Mouse (Mus musculus): ENCODE data around the gene Tenm2.
A peak's percentile ranks its signal among the peaks of the same experiment; 100 is the strongest.

The Tenm2 gene

DNA sequence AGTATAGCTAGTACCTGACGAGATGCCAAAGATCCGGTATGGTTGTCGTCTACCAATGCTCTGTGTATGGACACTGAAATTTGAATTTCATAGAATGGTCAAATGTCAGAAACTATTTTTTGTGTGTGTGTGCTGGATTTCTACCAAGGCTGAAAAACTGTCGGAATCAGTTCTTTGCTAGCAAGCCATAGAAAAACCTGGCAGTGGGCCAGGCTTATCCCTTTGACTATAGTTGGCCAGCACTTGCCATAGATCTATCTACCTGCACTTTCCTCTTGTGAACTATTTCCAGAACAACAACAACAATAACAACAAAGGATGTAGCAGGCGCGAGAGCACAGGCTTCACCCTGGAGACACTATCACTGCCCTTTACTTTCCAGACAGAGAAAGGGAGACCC is 1098.5 kb downstream of the Tenm2 start:
- no peak for DNase-seq (ENCODE audit: low read depth, low spot score)

DNA sequence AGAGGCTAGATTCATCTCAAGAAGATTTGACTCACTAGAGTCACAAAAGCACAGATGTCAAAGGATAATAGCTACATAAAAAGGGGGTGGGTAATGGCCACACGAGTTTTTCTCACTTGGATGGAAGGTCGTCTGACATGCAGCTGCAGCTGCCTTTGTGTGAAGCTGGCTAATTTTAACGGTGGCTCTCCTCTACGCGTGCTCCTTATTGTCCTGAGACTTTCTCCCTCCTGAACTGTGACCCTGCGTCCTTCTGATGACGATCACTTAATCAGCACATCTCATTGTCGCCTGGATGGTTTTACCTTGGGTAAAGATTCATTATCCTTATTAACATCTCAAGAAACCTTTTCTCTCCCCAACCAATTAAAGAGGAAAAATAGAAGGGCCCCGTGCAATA is 1101.1 kb downstream of the Tenm2 start:
- DNase-seq (ENCODE audit: low read depth, low spot score) = no peak

DNA sequence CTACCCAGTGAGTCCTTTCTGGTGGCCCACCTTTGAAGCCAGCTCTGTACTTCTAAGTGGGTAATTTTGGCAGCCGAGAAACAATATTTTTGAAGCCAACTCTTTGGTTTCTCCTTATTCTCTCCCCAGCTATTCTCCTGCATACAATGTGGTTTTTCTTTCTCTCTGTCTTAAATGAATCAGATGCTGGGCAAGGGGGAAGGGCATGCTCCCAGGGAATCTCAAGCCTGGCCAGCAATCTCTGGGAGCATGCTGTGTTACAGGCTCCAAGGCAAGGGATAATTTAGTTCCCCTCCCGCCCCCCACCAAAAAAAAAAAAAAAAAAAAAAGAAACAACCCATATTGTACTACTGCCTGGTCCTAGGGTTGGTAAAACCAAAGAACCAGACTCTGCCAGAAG is 1112.5 kb downstream of the Tenm2 start:
- DNase-seq (ENCODE audit: low read depth, low spot score) = no peak

DNA sequence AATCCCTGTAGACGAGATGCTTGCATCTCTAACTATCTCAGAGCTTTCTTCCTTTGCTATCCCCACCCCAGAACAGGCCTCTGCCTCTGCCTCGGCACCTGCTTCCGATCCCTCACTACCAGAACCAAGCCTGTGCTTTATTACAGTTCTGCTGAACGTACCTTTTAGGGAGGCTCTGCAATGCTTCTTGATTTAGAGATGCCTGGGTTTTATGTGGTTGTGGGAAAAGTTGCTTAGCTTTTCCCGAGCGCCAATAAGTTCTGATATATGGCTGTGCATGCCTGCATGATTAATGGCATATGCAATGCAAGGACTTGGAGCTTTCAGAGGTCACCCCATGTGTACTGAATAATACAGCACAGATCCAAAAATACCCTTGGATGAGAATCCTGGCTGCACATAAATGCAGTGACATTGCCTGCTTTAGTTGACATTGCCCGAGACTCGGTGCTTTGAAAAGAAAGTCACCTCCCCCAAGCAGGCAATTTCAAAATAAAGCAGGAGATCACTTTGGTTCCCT is 1114.3 kb downstream of the Tenm2 start:
- no peak for DNase-seq (ENCODE audit: low read depth, low spot score)

DNA sequence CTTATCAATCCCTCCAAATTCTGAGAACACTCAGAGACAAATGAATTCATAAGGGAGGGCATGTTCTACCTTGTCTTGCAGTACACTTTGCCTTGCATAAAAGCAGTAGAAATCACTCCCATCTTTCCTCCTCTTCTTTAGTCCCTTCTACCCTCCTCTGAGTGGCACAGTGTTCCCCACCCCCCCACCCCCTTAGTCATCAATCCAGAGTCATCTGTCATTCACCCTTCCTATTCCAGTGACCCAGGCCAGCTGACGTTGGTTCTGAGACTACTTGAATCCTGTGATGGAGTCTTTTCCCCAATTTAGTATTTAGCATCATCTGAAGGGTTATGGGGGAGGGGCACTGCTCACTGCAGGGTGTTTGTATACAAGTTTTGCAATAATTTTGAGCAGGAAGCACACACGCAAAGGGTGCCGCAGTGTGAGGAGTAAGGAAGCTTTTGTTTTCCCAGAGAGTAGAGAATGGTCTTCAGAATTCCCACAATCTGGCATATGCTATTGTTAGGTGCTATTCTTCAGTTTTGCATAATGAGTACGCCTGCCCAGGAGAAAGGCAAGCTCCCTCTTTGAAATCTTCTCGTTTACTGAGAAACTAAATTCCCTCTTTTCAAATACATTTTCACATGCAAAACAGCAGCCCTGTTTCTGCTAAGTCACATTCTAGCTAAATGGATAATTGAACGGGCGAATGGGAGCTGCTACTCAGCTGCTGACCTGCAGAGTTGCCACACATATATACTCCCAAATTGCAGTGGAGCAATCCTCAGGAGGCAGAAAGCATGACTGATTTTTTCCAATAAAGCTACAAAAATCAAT is 1115.0 kb downstream of the Tenm2 start:
- no peak for DNase-seq (ENCODE audit: low read depth, low spot score)

DNA sequence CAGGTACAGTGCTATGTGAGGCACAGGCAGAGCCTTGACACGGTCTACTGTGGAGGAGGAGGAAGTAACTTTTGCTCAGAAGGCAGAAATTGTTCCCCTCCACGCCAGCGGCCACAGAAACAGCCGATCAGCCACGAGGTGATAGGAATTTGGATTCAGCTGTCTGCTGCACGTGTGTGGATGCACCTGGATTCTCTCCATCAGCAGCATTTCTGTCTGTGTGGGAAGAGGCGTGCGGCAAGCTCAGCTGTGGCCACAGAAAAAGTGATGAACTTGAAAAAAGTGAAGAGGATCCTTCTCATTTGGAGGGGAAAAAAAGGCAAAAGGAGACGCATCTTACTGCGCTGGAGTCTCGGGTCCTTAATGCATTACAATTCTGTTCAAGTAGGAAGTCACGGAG is 1122.4 kb downstream of the Tenm2 start:
- DNase-seq (ENCODE audit: low read depth, low spot score) = no peak

DNA sequence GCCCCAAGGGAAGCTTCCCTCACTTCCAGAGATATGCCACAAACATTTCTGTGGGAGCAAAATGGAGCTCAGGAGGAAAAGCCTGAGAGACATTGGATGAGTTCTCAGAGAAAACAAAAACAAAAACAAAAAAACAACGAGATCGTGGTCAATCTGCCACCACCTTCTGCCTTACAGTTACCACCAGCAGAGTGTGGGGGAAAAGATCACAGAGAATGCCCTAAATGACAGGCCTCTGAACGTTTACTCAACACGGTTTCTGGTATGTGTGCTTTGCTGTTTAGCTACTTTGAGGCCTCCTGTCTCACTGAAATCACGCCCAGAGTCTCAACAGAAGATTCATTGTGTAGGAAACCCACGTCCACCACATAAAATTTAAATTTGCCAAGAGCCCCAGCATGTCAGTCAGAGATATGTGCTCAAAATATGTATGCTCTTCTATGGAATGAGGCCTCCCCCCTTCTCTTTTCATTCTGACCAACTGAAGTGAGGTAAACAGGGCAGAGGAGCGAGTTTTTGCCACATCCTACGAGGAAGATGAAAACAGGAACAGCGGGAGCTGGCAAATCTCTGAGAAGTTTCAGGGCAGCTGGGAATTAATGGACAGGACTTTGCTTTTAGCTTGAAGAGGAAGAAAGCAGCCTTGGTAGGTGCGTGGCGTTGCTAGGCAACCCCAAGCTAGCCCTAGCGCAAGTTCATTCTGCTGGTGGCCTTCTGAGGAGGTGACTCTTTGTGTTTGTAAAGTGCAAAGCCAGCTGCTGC is 1126.6 kb downstream of the Tenm2 start:
- peak; percentile 15 for DNase-seq (ENCODE audit: low read depth, low spot score)

DNA sequence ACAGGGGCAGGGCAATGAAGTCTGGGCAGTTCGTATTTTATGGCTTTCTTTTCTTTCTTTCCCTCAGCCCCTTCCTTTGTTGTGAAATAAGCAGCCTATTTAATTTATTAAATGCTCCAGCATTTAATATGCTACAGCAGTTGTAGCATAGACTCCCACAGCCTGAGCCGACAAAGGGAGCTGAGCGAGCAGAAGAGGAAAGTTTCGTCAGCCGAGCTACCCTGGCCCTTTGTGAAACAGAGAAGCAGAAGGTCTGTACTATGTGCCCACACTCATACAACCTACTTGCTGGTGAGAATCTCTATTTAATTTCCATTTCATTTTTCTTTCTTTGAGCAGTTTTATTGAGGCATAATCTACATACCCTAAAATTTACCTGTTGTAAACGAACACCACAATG is 1127.9 kb downstream of the Tenm2 start:
- no peak for DNase-seq (ENCODE audit: low read depth, low spot score)

DNA sequence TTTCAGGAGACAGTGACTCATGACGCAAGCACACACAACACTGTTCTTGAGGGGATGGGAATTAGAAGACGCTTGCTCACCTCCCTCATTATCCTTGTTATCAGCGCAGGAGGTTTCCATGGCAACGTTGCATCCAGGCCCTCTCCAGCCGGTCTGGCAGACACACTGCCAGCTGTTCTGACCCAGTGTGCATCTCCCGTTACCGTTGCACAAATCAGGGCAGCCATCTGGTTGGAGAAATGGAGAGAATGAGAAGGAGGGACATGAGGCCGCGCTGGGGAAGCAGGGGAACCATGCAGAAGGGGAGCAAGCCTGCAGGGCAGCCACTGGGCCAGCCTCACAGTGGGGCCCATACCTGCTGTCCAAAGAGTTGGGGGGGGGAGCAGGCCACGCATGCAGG is 1129.1 kb downstream of the Tenm2 start:
- DNase-seq (ENCODE audit: low read depth, low spot score) = peak; percentile 14

DNA sequence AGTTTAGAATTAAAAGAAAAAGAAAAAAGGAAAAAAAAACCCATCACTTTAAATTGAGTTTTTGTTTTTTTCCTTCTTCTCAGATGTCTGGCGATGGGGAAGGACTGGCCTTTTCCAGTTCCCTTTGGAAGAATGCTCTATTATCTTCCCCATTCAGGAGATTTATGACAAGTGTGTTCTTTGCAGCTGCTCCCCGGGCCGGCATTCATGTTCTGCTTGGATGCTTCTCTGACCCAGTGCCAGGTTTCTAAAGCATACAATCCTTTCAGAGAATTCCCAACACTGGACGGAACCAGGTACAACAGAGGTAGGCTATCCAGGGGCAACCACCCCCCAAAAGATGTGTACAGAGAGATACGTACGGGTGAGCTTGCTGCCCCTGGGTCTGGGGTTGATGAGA is 1132.2 kb downstream of the Tenm2 start:
- no peak for DNase-seq (ENCODE audit: low read depth, low spot score)

DNA sequence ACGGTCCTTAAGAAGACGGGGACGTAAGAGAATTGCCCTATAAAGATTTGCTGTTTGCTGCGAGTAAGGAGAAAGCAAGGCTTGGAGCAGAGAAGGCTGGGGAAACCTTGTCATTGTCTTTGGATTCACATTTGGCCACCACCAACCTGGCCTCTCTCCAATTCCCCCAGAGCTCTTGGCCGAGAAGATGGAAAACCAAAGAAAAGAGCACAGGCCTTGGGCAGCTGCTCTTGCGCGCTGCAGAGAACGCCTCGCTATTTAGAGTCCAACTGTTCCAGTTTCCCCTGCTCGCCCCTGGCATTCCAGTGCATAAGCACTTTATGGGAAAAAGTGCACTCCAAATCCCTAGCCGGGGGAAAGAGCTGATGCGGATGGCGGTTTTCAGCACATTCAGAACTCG is 1139.5 kb downstream of the Tenm2 start:
- DNase-seq (ENCODE audit: low read depth, low spot score) = no peak

DNA sequence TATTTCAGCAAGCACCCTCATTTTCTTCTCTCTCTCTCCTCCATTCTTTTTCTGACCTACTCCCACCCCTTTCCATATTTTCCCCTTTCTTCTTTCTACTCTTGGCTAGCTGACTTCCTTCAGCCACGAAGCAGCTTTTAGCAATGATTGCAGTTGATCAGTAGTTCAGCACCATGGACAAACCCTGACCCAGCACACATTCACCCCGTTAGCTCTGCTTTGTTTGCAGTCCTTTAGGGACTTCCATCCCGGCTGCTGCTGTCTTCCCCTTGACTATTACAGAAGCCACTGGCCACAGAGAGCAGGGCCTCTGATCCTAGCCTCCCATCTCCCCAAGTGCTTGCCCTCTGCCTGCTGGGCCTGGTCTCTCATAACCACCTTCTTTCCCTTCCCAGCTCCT is 1145.6 kb downstream of the Tenm2 start:
- peak; percentile 25 for DNase-seq (ENCODE audit: low read depth, low spot score)

DNA sequence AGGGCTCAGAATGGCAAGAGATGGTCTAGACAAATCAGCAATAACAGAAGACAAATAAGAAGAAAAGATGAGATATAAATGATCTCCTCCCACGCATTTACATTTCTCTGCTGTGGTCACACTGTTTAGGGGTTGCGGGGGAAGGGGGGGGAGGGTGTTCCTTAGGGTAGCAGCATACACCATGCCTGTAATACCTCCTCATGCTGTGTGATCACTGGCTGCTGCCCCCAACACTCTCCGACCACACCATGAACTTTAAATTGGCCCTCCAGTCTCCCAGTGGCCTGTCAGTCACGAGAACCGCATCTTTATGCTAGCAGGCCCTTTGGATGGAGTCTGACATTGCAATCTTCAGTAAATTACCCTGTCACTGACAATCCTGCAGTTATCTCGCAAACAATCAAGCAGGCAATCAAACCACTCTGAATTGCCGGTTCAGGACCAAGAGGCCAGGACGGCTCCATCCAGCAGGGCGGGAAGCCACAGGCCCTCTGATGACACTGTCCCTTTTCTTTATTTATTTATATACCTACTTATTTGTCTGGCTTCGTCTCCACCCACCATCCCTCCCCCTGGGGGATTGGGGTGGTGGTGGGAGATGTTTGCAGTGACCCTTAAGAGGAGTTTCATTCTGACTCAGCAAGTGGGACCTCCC is 1154.2 kb downstream of the Tenm2 start:
- DNase-seq (ENCODE audit: low read depth, low spot score) = no peak

DNA sequence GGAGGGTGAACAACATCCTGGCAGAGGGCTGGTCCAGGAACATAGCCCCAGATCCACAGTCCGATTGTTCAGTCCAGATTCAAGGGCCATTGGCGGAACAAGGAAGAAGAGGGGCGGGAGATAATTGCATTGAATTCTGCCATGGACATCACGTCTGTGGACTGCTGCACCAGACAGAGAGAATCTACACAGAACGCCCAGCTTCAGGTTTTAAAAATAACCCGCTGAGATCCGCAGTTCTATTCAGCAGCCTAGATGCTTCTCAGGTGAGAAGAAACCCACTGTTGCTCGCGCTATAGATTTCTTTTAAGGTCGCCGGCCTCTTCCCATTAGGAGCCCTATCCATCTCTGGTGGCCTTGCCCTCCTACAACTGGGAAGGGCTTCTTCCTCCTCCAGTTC is 1155.0 kb downstream of the Tenm2 start:
- DNase-seq (ENCODE audit: low read depth, low spot score) = no peak

DNA sequence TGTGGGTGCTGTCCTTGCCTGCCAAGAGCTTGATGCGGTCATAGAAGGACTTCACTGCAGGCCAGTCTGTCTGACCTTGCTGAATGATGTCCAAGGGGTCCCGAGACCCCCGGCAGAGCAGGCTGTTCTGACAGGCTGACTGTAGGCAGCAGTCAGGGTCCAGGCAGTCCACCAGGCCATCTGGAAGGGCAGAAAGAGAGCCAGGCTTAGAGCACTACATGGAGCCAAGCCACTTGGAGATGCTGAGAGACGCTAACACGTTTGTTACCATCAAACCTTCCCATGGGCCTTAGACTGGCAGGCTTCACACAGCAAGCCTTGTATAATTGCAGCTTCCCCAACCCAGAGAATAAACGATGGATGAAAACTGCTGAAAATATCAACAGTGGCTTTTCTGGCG is 1157.4 kb downstream of the Tenm2 start:
- DNase-seq (ENCODE audit: low read depth, low spot score) = no peak

DNA sequence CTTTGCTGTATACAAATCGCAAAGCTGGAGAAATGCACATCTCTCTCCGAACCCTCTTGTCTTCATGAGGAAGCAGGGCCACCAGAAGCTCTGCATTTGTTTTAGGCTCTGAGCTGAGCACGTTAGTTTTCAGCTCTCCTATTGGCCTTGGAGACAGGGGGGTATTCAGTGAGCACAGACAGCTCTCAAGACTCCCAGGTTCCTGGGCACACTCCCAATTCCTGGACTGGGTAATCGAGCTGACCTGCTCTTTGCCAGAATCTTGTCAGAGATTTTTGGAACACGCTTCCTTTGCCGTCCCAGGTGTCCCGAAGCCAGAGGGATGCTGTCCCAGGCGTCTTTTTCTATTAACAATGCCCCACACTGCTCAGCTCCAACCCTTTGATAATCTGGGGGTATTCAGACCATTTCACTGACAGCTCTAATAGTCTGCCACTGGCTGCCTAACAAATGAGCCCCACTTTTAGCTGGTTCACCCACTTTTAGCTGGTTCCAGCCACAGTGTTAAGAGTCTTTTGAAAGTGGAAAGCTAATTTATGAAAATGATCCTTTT is 1161.7 kb downstream of the Tenm2 start:
- no peak for DNase-seq (ENCODE audit: low read depth, low spot score)

DNA sequence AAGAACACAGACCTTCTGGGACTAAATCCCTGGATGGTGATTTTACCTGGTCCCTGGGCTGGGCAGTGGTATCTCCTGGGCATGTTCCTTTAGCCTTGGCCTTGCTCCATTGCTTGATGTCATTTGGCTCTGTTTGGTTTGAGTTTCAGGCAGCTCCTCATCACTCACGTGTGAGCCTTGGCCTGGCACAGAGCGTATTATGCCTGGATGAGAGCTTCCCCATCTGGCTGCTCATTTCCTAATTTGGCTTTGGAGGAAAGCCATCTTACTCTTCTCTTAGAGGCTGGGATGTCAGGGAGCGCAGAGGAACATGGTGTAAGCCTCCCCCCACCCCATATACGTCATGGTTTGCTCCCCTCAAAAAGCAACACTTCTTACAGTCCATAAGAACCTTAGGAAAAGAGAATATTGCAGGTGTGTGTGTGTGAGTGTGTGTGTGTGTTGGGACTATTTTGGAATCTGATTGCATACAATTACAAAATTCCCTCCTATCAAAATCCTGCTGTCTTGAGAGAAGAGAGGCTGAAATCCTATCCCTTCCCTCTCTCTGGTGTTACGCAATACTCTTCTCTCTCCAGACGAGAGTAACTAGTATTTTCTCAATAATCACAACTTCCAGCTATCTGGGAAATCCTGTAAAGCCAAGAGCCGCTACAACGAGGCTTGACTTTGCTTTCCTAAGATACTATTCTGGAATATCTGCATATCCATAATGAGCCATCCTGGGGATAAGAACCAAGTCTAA is 1162.5 kb downstream of the Tenm2 start:
- DNase-seq (ENCODE audit: low read depth, low spot score) = no peak

DNA sequence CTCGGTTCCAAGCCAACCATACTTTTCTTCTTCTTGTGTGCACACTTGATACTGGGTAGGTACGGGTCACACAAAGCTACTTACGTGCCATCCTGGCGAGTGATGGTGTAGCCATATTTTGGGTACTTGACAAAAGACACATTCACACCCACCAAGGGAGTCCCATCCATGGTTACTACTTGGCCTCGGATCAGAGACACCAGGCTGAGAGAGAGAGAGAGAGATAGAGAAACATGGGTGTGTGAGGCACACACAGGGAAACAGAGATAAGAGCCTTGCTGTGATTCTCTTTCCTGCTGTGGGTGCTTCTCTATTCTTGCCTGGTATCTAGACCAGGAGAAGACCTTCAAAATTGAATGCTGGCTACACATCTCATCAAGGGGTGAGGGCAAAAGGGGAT is 1163.1 kb downstream of the Tenm2 start:
- DNase-seq (ENCODE audit: low read depth, low spot score) = no peak

DNA sequence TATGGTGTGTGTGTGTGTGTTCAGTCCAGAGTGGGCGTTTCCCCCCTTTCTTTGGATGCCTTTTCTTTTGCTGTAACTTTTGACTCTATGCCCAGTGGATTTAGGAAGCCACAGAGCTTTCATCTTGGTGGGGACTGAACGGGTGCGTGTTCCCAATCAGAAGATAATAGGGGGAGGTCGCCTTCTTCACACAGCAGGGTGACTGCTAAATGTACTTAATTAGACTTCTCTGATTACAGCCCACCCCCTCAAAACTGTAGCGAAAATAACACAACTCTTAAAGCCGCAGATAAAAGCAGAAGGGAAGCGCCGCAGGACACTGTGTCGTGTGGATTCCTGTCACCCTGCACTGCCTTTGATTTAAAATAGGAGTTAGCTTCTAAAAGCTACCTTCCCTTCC is 1163.7 kb downstream of the Tenm2 start:
- no peak for DNase-seq (ENCODE audit: low read depth, low spot score)

DNA sequence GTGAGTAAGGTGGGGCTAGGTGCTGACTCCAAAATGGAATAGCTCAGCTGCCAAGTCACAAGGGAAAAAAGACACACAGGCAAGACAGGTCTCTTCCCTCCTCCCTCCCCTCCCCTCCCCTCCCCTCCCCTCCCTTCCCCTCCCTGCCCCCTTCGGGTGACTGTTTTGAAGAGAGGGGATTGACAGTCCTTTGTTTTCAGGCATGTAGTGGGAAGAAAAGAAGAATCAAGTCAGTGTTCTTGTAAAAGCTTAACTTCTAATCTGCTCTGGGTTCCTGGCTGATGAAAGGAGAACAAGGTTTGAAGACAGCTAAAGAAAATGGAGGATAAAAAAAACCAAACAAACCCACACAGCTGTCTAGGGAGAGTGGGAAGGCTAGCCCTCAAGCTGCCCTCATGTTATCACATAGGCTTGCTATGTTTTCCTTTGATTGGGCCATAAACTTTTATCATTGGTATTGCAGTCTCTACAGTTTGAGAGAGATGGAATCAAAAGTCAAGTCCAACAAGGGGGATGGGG is 1176.4 kb downstream of the Tenm2 start:
- DNase-seq (ENCODE audit: low read depth, low spot score) = no peak

DNA sequence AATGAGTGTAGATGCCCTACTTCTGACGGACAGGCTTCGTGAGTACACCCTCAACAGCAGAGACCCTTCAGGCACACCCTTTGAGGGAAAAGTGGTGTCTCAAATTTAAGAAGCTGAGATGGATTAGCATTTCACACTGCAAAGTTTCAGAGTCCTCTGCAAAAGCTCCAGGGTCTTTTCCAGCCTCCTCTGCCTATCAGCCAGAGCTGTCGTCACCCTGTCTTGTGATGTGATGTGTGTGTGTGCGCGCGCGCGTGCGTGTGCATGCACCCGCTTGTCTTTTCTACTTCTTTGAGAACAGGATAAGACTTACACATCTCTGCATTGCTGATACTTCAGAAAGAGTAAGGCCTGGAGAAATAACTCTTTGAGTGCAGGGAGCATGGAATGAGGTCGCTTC is 1179.2 kb downstream of the Tenm2 start:
- DNase-seq (ENCODE audit: low read depth, low spot score) = no peak

Data from ZHBTc4 (cell line).